Mouse (Mus musculus) forebrain, embryonic 11.5 days (tissue): ENCODE results near the gene Iltifb. TPM values are rescaled to one million over a fixed set of nuclear protein-coding genes. Genes with fewer than 3 reads are reported as not detected.
"Not testable (repeated sequence)": the region's sequence is repeated elsewhere in the genome, so short reads cannot be mapped to it uniquely, and the experiment has no call there.

Experiments used
- ATAC-seq: fragments of 200-750 bp; cut with Nextera tagmentation; replicated peaks from 2 replicates; pipeline ENCODE4 v1.8.0; 2017; ENCODE audit warnings: moderate TSS enrichment; ENCODE audit not compliant: low FRiP score
- DNase-seq: peaks from one replicate; pipeline ENCODE4 v3.0.0-alpha.2; 2017; ENCODE audit warnings: low spot score
- H3K27ac ChIP-seq: fragments of 300-500 bp; sonication (generic); 2 replicates; pipeline ENCODE4 v1.5.1; 2014; ENCODE audit warnings: low read depth, low read length
- H3K27me3 ChIP-seq: fragments of 300-500 bp; sonication (generic); 2 replicates; pipeline ENCODE4 v1.6.1; 2014; ENCODE audit warnings: mild to moderate bottlenecking, low read length, mixed read lengths; ENCODE audit not compliant: control insufficient read depth, insufficient read depth
- H3K36me3 ChIP-seq: fragments of 300-500 bp; sonication (generic); 2 replicates; pipeline ENCODE4 v1.6.1; 2014; ENCODE audit warnings: mild to moderate bottlenecking, low read length, moderate library complexity, mixed read lengths; ENCODE audit not compliant: control insufficient read depth, insufficient read depth
- H3K4me1 ChIP-seq: fragments of 300-500 bp; sonication (generic); replicated peaks from 2 replicates; pipeline ENCODE4 v1.6.1; 2014; ENCODE audit warnings: low read length, mixed read lengths; ENCODE audit not compliant: control insufficient read depth, insufficient read depth
- H3K4me2 ChIP-seq: fragments of 300-500 bp; sonication (generic); 2 replicates; pipeline ENCODE4 v1.6.1; 2014; ENCODE audit warnings: low read depth, mild to moderate bottlenecking, low read length, moderate library complexity, mixed read lengths; ENCODE audit not compliant: severe bottlenecking
- H3K4me3 ChIP-seq: fragments of 300-500 bp; sonication (generic); 2 replicates; pipeline ENCODE4 v1.5.1; 2014; ENCODE audit warnings: low read depth, low read length
- H3K9ac ChIP-seq: fragments of 300-500 bp; sonication (generic); 2 replicates; pipeline ENCODE4 v1.6.1; 2014; ENCODE audit warnings: low read length
- H3K9me3 ChIP-seq: fragments of 300-500 bp; sonication (generic); 2 replicates; pipeline ENCODE4 v1.6.1; 2016; ENCODE audit warnings: low read length, mixed read lengths; ENCODE audit not compliant: control insufficient read depth
- WGBS: fragments of 180-500 bp; shearing (Covaris S2); extraction: QIAGEN DNeasy Blood & Tissue Kit; methylation state at CpG from one replicate; pipeline ENCODE4 v1.1.7; 2014; 5-methylcytosine and 5-hydroxymethylcytosine counted together
- polyA plus RNA-seq: library from polyadenylated mRNA; unstranded; fragments of >200 nt; fragmentation: Nextera tagmentation; extraction: Ambion mirVana; gene quantifications from 2 replicates; pipeline ENCODE4 v1.2.1, GENCODE M21; 2014

The Iltifb gene
- not detected in 2 replicates for polyA plus RNA-seq

DNA sequence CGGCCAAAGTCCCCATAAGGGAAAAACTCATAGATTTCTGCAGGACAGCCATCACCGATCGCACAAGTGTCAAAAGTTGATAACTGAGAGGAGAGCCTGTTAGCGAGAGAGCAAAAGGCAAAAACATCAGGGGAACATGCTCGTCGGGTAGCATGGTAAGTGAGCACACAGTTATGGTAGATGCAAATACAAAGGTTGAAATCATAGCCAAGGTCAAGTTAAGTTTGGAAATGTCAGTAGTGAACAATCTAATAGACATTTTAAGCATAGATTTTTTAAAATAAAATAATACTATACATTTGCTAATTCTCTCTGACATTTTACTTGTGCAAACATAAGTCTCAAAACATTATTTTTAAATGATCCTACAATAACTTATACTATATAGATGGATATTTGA is at the start of gene Iltifb:
Gene Iltifb, minus strand, starts transcription at position 101 of the 400 bp plus-strand sequence.
- Histone ChIP-seq H3K9ac (no peak within 1 kb of the TSS), H3K9me3 (no peaks in the 10 kb centered on the region), H3K27ac (no peak within 1 kb of the TSS), H3K36me3 (no peaks in the 10 kb centered on the region), H3K4me3 (no peak within 1 kb of the TSS), H3K4me2 (no peak within 1 kb of the TSS), H3K27me3 (no peaks in the 10 kb centered on the region), H3K4me1 (no peaks in the 10 kb centered on the region)
- DNase-seq (no peak), ATAC-seq (no peak)
- WGBS = 93% methylated on average over 6 of the region's 6 CpGs

DNA sequence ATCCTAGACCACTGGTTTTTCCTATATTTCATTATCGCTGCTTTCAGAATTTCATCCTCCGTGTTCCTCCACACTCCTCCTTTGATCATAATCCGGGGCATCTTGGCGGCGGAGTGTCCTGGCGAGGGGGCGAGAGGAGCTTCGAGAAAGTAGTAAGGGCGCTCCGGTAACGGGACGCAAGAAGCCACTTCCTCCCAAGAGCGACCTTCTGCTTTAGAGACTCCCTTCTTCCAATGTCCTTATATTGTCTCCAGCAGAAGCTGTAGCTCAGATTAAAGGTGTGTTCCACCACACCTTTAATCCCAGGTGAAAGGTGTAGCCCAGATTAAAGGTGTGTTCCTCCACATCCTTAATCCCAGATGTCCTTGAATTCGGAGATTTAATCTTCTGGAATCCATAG is 48.3 kb upstream of the Iltifb start, which contains the start of gene Gm9046:
Gene Gm9046, minus strand, starts transcription at position 101 of the 400 bp plus-strand sequence.
- not testable (repeated sequence) for H3K36me3 ChIP-seq, H3K4me2 ChIP-seq, H3K4me3 ChIP-seq, H3K9me3 ChIP-seq, H3K27me3 ChIP-seq, H3K9ac ChIP-seq, H3K4me1 ChIP-seq, H3K27ac ChIP-seq, ATAC-seq, DNase-seq
- WGBS = no CpG with 5 or more reads among the region's 14 CpGs

DNA sequence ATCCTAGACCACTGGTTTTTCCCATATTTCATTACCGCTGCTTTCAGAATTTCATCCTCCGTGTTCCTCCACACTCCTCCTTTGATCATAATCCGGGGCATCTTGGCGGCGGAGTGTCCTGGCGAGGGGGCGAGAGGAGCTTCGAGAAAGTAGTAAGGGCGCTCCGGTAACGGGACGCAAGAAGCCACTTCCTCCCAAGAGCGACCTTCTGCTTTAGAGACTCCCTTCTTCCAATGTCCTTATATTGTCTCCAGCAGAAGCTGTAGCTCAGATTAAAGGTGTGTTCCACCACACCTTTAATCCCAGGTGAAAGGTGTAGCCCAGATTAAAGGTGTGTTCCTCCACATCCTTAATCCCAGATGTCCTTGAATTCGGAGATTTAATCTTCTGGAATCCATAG is 42.9 kb upstream of the Iltifb start, which contains the start of gene Gm9045:
Gene Gm9045, minus strand, starts transcription at position 101 of the 400 bp plus-strand sequence.
- not testable (repeated sequence) for H3K27ac ChIP-seq, H3K27me3 ChIP-seq, H3K9ac ChIP-seq, H3K4me2 ChIP-seq, H3K36me3 ChIP-seq, H3K4me1 ChIP-seq, ATAC-seq, H3K9me3 ChIP-seq, H3K4me3 ChIP-seq, DNase-seq
- no CpG with 5 or more reads among the region's 14 CpGs for WGBS

DNA sequence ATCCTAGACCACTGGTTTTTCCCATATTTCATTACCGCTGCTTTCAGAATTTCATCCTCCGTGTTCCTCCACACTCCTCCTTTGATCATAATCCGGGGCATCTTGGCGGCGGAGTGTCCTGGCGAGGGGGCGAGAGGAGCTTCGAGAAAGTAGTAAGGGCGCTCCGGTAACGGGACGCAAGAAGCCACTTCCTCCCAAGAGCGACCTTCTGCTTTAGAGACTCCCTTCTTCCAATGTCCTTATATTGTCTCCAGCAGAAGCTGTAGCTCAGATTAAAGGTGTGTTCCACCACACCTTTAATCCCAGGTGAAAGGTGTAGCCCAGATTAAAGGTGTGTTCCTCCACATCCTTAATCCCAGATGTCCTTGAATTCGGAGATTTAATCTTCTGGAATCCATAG is 37.5 kb upstream of the Iltifb start, which contains the start of gene Gm9044:
Gene Gm9044, minus strand, starts transcription at position 101 of the 400 bp plus-strand sequence.
- not testable (repeated sequence) for H3K9me3 ChIP-seq, H3K36me3 ChIP-seq, H3K27ac ChIP-seq, H3K4me3 ChIP-seq, H3K4me1 ChIP-seq, ATAC-seq, DNase-seq, H3K9ac ChIP-seq, H3K4me2 ChIP-seq, H3K27me3 ChIP-seq
- no CpG with 5 or more reads among the region's 14 CpGs for WGBS

DNA sequence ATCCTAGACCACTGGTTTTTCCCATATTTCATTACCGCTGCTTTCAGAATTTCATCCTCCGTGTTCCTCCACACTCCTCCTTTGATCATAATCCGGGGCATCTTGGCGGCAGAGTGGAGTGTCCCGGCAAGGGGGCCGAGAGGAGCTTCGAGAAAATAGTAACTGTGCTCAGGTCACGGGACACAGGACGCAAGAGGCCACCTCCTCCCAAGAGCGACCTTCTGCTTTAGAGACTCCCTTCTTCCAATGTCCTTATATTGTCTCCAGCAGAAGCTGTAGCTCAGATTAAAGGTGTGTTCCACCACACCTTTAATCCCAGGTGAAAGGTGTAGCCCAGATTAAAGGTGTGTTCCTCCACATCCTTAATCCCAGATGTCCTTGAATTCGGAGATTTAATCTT is 32.0 kb upstream of the Iltifb start, which contains the start of gene Gm9040:
Gene Gm9040, minus strand, starts transcription at position 101 of the 400 bp plus-strand sequence.
- not testable (repeated sequence) for H3K4me2 ChIP-seq, H3K4me1 ChIP-seq, H3K36me3 ChIP-seq, H3K27me3 ChIP-seq, DNase-seq, H3K4me3 ChIP-seq, H3K27ac ChIP-seq, H3K9ac ChIP-seq, H3K9me3 ChIP-seq, ATAC-seq
- no CpG with 5 or more reads among the region's 11 CpGs for WGBS

DNA sequence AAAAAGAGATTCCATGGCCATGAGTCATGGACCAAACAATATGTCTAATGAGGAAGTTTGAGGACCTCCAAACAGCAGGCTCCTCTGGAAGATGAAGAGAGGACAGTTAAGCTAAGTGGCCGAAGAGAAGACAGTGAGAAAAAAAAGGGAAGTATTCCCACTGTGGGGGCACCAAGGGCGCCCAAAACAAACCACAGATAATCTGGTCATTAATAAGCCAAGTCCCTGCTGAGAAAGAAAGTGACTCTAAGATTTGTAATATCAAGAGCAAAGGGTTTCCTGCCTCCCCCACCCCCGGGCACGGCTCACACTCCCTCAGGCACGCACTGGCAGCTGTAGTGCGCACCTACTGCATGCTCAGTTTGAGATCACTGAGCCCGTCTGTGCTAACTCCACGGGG is 24.2 kb upstream of the Iltifb start:
- H3K4me2 ChIP-seq = no peak overlapping the region
- H3K9me3 ChIP-seq = no peaks in the 10 kb centered on the region
- H3K9ac ChIP-seq = no peak overlapping the region
- H3K27me3 ChIP-seq = no peaks in the 10 kb centered on the region
- ATAC-seq = no peak
- H3K4me1 ChIP-seq = no peaks in the 10 kb centered on the region
- no peaks in the 10 kb centered on the region for H3K36me3 ChIP-seq
- no peak overlapping the region for H3K4me3 ChIP-seq
- no peak overlapping the region for H3K27ac ChIP-seq
- DNase-seq = no peak
- WGBS = 89% methylated on average over 8 of the region's 8 CpGs

DNA sequence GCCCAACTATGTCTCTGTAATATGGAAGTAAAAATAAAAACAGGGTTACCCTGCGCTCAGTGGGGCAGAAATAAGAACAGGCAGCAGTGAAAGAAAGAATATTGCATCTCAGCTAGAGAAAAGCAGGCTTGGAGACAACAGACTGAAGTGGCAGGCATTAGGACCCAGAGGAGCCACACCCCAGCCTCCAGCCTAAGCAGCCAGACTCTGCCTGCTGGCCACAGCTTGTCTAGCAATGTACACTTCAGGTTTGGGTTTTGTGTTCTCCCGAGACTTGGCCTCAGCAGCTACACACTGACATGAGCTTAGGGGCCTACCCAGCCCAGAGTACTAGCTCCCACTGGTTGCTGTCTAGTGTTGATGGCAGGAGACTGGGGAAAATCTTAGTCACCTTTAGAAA is 7.3 kb upstream of the Iltifb start:
- H3K4me1 ChIP-seq = not testable (repeated sequence)

DNA sequence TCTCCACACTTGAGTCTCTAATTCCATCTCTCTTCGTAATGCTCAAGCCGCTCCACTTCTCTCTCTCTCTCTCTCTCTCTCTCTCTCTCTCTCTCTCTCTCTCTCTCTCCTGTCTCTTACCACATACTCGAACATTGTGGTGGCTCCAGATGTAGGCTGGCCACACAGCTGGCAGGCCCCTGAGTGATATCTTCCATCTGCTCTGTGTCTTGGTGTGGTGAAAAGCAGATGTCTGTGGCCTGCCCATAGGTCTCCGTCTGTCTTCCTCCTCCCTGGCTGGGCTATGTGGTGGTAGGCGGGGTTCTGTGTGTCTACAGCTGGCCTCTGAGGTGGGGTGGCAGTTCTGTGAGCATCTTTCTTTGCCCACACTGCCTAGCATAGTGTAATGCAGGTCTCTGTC is 11.8 kb downstream of the Iltifb start:
- not testable (repeated sequence) for H3K36me3 ChIP-seq, H3K4me3 ChIP-seq, H3K27ac ChIP-seq, H3K4me1 ChIP-seq, H3K9ac ChIP-seq, H3K27me3 ChIP-seq, DNase-seq, H3K4me2 ChIP-seq, ATAC-seq, H3K9me3 ChIP-seq
- 88% methylated on average over 2 of the region's 5 CpGs for WGBS

More for the DNA sequence above, 7.3 kb upstream of the Iltifb start:
- DNase-seq, H3K9me3 ChIP-seq, H3K36me3 ChIP-seq, H3K27me3 ChIP-seq, H3K27ac ChIP-seq, H3K4me3 ChIP-seq, H3K9ac ChIP-seq, H3K4me2 ChIP-seq: not testable (repeated sequence)
- 44% methylated on average over 2 of the region's 2 CpGs for WGBS
- ATAC-seq = 0 out of 2 replicates have a peak, but pooled peaks have one; percentile 42

DNA sequence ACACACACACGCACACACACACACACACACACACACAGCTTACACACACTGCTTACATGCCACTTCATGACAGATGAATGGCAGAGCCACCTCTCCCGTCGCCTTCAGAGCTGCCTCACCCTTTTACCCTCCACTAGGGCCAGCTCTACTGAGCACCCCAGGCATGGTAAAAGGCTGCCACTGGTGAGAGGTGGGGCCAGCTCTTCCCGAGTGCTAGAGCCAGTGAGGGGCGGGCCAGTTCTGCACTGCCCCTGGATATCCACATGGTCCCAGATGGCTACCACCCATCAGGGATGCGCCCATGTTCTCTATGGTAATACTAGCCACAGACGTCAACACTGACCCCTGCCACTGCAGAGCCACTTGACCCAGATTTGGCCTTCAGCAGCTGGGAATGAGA is 12.3 kb downstream of the Iltifb start:
- peak; percentile 36; the same call in 1 of the 2 replicates for ATAC-seq
- H3K27ac ChIP-seq, H3K9me3 ChIP-seq, H3K27me3 ChIP-seq, DNase-seq, H3K4me1 ChIP-seq, H3K4me3 ChIP-seq, H3K4me2 ChIP-seq, H3K9ac ChIP-seq, H3K36me3 ChIP-seq: not testable (repeated sequence)
- 84% methylated on average over 7 of the region's 7 CpGs for WGBS
